Mouse (Mus musculus) erythroblast, adult 5-6 weeks (primary cell): ENCODE data around the gene Gpn2. TPM values are rescaled to one million over a fixed set of nuclear protein-coding genes. Genes with fewer than 3 reads are reported as not detected.

Experiments
- ATAC-seq: replicated peaks from 2 replicates; pipeline ENCODE4 v1.8.0; 2016; ENCODE audit warnings: moderate number of reproducible peaks, mild to moderate bottlenecking, moderate TSS enrichment, inconsistent platforms; ENCODE audit not compliant: poor library complexity, low FRiP score, severe bottlenecking
- total RNA-seq, 2 experiments: library from RNA; stranded (forward) in 1 of 2; stranded (reverse) in 1 of 2; fragments of 150-400 nt in 1 of 2; fragments of 200-764, 138-1000 nt in 1 of 2; gene quantifications; 2 replicates each; pipeline versions ENCODE4 v1.2.3 to v1.2.4; 2015 to 2017; ENCODE audit warnings: low replicate concordance in 2 of 2

The Gpn2 gene
- total RNA-seq, 2 experiments from 2014 or later = 1.7 to 11.2 TPM

DNA sequence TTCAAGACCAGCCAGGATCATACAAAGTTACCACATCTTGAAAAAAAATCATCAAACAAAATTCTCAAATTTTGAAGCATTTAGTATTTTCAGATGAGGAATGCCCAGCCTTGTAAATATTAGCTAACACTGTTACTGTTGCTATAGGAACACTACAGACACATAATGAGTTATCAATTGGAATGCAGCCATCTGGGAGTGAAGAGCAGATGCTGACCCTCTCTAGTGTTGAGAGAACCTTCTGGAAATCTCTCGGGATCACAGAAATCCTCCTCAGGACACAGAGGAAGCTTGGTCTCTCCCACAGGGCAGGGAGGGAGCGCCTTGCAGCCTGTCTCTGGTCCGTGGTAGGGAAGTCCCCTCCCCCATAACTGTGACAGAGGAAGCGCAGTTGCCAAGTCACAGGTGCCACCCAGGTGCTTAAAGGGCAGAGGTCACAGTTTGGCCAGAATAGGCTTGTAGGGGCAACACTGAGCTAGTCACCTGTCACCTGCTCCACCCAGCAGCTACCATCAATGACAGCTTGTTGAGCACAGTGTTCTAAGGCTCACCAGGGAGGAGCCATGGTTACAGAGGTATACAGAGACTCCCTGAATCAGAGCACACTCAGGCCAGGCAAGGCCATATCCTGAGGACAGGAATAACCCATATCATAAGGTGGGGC lies 35.4 kb downstream of the Gpn2 start:
- ATAC-seq = no peak

DNA sequence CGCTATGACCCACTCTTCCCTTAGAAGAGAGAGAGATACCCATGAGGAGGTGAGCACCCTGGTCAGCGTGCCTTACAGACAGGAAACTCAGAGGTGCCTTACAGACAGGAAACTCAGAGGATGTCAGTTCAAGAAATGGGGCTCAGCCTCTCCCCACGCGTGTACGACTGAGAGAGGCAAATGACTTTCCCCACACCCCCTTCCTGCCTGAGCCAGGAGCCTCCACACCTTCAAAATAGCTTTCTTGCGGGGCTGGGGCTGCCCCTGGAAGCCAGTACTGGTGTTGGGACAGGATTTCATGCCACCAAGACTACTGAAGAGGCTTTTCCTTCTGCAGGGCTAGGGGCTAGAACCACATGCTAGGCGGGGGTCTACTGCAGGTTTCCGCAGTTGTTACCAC lies 36.5 kb downstream of the Gpn2 start:
- ATAC-seq = no peak

DNA sequence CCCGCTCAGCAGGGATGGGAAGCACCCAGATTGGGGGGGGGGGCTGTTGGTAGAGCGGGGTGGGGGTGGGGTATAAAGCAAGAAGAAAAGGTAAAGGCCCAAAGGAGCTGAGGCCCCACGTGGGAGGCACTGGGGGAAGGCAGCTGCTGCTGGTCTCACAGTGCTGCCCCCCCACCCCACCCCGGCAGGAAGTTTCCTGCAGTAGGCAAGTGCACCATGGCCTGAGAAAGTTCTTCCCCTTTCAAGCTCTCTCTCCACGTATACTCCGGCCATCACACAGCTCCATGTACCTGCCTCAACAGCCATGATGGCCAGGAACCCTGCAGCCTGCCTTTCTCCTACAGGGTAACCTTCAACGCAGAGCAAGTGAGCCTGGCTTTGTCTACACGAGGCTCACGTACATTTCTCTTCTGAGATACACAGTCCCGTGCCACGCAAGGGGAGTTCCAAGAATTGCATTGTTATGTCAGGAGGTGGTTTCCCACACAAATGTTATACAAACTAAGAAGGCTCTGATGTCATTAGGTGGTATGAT lies 38.1 kb downstream of the Gpn2 start:
- ATAC-seq = no peak

DNA sequence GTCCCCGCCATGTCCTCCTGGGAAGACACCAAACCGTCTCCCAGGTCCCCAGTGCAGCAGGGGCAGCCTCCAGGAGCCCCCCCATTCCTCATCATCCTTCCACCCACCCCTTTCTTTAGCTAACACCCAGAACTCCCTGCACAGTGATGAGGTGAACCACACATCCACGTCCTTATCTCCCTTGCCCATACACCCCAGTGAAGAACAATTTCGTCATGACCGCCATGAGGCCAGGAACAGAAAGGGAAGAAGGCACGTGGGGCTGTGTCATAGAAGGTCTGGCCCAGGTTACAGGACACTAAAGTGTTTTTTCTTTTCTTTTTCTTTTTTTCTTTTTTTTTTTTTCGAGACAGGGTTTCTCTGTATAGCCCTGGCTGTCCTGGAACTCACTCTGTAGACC lies 40.7 kb downstream of the Gpn2 start:
- ATAC-seq = peak; percentile 61

DNA sequence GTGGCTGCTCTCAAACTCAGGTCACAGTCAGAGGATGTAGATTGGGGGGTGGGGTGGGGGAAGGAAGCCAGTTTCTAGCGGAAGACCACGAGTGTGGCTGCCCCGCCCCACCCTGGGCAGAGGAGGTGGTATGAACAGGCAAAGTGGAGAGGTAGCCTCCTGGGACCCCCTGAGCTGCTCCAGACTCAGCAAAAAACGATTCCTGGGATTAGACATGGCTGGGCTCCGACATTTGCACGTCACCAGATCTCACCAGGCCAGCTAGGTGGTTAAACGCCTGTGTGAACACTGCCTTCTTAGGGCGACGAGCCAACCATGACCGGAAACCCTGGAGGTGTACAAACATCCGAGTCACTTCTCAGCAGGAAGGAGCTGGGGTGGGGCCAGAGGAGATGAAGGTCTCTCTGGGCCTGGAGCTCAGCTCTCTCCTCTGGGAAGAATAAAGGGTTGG lies 41.5 kb downstream of the Gpn2 start:
- 0 out of 2 replicates have a peak, but pooled peaks have one; percentile 12 for ATAC-seq

DNA sequence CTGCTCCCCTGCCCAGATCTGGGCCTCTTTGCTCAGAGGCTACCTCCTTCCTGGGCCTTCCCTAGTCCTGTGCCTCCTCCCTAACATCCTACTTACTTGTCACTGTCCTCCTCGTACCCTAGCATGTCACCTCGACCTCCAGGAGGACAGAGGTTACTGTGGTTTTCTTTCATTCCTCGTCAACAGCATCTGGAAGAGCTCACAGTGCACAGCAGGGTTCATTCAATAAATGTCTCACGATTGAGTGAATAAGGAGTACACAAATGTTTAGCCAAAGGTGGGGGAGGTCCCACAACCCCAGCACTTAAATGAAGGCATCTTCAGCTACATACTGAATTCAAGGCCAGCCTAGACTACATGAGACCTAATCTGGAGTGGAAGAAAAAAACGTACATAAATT lies 42.1 kb downstream of the Gpn2 start:
- no peak for ATAC-seq

DNA sequence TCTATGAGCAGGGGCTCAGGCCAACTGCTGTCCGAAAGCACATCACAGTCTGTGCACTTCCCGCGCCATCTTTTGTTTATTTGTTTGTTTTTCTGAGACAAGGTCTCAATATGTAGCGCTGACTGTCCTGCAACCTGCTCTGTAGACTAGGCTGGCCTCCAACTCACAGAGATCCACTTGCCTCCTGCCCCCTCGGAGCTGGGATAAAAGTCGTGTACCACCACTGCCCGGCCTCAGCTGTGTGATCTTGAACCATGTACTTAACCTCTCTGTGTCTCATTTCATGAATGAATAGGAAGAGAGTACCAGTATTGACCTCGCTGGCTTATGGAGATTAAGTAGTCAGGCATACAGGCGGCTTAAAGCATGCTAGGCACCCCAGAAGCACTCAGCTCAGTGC lies 42.5 kb downstream of the Gpn2 start:
- ATAC-seq = no peak

DNA sequence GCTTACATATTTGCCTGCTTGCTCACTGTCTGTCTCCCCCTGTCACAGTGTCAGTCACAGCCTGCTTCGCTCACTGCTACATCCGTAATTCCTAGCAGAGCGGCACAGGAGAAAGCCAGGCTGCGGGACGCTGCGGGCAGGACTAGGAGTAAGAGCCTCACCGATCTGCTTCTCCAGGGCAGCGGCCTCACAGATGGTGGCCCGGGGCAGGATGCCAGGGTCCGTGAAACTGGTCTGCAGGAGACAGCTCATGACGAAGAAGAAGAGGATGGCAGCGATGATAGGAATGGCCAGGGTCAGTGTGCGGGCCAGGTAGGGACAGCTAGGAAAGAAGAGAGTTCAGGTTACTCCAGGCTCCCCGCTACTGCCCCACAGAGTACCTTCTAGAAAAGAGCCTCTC lies 42.9 kb downstream of the Gpn2 start:
- ATAC-seq = no peak

DNA sequence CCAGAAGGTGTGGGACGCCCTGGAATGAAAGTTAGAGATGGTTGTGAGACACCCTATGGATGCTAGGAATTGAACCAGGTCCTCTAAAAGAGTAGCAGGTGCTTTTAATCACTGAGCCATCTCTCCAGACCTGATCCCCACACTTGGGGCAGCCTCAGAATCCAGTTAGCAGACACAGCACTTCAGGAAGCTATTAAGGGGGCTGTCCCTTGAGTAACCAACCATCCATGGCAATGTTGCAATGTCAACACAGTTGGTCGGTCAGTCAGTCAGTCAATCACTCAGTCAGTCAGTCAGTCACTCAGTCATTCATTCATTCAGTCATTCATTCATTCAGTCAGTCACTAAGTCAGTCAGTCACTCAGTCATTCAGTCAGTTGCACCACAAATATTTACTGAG lies 44.4 kb downstream of the Gpn2 start:
- no peak for ATAC-seq

DNA sequence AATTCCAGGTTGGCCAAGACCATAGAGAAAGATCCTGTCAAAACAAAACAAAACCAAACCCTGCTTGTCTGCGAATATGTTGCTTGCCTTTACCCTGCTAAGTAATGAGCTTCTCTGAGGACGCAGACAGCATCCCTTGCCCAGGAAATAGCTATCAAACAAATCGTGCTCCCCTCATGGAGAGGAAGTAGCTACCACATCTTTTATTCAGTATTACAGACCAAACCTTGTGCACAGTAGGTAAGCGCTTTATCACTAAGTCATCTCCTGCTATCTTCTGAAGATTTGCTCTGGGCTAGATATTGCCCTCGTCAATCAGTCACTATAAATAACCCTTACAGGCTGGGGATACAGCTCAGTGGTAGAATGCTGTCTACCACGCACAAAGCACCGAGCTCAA lies 45.0 kb downstream of the Gpn2 start:
- ATAC-seq = no peak

DNA sequence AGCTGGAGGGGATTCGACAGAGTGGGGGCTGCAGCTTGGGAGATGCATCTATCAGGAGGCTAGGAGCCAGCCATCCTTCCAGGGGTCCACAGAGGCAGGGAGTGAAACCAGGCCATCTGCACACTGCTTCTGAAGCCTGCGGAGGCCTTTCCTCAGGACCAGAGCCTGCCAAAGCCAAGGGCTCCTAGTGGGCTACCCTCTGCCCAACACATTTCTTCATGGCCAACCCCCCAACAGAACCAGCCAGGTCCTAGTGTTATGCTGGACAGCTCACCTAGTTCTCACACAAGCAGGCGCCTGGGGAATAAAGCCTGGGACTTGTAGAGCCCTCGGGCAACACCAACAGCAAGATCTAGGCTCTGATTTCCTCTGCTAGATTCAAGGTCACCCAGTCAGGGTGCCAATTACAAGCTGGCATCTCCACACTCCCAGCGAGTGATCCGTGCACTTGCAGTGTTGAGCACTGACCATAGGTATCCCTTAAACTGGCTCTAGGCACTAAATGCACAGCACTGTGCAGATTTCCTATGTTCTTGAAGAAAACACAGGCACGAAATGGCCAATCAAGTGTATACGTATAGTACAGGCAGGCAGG lies 46.3 kb downstream of the Gpn2 start:
- no peak for ATAC-seq

DNA sequence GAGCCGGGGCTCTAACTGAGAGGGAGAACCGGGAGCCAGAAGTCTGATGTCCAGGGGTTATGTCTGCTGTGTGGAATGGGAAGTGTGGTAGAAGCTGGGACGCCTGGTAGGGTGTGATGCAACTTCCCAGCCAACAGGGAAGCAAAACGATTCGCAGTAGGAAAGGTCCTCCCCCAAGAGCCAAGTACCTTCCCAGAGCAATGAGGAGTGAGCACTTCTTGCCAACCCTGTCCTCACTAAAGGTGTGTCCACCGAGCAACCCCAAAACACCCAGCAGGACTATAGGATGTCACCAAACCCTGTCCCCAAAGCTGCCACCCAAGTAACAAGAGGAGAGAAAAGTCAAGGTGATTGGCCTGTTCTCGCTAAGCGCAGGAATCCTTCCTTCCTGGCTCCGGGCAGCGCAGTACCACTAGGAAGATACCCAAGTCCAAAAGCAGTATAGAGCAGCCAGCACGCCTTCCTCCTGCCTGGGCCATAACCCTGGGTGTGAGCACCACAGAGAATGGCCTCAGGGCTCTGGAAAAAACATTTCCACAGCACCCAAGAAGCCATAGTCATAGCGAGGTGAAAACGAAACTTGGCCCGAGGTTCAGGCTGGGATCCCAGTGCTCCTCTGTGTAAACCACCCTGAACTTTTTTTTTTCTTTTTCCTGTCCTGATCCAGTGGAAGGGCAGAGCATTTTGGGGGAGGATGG lies 47.1 kb downstream of the Gpn2 start:
- no peak for ATAC-seq

DNA sequence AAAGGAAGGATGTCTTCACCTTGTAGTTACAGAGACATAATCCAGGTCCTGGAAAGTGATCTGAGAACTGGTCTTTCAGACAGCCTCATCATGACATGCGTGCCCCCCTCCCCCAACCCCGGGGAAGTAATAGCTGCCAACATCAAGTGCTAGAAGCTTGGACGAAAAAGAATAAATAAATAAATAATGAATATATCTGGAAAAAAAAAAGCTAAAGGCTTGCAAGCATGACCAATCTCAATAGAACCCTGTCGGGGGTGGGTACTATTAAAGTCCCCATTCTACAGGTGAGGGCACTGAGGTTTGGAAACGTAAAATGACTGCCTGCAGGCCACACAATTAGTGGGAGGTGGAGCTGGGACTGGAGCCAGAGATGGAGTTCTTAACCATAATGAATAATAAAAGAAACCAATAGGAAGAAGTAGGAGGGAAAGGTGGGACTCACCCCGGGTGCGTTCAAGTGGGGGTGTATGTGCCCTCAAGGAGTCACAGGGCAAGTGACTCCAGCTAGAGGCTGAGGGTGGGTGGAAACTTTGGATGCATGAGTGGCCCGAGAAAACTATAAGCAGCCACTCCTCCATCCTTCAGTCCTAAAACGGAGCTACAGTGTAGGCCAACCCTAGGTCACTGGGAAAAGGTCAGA lies 47.7 kb downstream of the Gpn2 start:
- peak; percentile 4; the same call in 1 of the 2 replicates for ATAC-seq

DNA sequence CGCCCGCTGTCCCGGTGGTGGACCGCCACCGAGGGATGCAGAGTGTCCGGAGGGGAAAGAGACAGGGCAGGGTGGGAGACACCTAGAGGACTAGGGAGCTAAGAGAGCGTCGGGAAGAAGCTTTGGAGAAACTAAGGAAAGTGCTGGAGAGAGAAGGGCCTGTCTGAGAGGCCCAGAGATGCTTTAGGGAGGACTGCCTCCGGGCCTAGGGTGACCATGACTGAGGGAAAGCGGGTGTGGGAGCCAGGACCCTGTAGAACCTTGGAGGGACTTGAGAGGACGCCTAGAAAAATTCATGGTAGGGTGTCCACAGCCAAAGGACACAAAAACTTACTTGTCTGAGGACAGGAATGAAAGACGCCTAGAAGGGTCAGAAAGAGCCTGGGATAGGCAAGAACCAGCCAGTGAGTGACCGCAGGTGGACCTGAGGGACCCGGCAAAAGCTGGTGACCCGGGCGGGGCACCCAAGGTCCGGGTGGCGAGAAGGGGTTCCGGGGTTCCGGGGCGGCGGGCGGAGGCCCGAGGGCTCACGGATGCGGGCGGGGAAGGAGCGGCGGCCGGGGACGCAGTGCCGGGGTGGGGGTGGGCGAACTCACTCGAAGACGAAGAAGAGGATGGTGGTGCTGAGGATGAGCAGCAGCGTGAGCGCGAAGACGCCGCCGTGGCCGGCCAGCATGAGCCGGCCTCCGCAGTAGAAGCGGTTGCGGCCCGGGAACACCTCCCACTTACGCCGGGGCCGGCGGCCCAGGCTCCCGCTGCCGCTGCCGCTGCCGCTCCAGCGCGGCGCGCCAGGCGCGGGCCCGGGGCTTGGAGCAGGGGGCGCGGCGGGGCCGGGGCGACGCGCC lies 48.5 kb downstream of the Gpn2 start:
- ATAC-seq = peak; percentile 39; the same call in 1 of the 2 replicates

DNA sequence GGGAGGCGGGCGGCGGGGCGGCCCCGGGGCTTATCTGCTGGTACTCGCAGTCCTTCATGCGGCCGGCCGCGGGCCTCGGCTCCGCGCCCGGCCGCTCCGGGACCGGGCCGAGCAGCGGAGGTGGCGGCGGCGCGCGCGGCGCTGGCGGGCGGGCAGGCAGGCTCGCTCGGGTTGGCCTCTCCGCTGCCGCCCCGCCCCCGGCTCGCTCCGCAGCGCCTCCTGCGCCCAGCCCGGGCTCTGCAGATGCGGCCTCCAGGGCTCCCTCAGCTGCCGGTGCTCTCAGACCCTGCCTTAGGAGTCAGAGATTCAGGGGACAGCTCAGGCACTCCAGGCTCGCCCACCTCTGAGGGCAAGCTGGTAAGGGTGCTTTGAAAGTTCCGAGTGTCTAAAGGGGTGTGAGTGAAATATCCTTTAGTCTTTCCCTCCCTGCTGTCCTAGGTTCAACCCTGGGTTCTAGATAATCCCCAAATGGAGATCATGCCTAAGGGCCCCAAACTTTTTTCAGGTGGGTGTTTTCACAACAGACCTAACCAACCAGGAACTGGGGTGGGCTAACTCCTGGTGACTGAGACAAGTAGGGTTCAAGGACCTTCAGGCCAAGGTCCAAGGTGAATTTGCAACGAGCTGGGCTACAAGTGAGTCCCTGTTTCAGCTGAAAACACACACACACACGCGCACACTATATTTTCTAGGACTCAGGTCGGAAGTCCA lies 49.3 kb downstream of the Gpn2 start:
- ATAC-seq = peak; percentile 95

DNA sequence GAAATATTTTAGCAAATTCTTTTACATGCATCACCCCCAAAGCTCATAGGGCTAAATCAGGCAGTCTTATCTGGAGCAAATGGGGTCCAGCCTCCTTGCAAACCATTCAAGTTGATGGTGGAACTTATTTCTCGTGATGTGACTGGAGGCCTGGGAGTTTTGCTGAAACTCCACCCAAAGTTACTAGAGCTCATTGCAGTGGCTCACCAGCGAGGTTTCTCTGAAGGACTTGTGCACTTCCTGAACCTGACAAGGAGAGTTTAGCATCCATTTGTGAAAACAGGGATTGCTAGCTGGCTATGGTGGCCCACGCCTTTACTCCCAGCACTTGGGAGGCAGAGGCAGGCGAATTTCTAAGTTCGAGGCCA lies 49.9 kb downstream of the Gpn2 start:
- no peak for ATAC-seq
